Mouse (Mus musculus): ENCODE results near the gene Krtap7-1.

DNA sequence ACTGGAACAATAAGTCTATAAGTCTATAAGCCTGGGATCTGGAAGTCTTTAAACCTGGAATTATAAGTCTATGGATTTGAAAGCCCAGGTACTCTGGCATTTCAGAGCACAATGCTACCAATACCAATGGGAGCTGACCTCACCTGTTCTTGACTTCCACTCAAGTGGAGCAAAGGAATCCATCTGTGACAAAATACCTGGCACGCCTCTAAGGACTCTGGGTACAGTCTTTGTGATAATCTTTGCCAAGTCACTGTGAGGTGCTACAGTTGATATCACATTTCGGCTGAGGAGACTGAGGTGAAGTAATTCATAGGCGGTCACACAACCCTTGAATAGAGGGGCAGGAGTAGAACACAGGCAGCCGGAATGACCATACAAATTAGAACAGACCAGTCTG lies 12.9 kb upstream of the Krtap7-1 start:
- no peak for TF ChIP-seq CTCF (IDR thresholded peaks at IDR 0.05; ENCODE audit: borderline replicate concordance, control insufficient read depth, extremely low read depth, insufficient read depth, low read length, poor library complexity)
- TF ChIP-seq POLR2A (IDR thresholded peaks at IDR 0.05; ENCODE audit: control insufficient read depth, extremely low read depth, insufficient read depth, low read length, poor library complexity) = no peak
